10 mouse cellular contexts compared by ENCODE assay signal in the genomic region with DNA sequence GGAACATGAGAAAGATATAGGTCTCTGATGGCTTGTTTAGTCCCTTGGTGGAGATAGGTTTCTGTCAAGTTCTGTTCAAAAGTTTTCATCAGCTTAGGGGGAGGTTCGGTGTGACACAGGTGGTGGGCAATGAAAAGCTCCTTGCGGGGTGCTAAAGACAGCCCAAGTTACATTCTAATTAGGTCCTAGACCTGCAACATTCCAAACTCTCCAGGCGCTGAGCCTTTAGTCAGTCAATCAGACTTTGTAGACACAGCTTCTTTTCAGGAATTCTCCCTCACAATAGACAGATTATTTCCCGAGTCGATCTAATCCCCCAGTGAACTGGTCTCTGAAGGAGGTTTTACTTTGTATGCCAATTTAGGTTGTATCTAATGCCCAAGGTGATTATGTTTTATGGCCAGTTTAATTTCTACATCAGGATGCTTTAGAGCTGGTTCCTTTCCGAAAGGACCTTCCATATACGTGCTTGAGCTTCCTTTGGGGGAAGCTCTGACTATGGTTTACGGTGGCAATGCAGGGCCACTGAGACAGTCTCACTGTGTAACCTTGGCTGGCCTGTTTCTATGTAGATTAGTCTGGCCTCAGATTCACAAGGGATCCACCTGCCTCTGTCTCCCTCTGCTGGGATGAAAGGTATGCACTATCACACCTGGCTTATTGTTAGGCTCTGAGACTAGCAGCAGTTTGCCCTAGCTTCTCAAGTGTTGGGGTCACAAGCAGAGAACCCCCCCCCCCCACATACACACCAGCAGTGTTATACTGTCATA. TPM values are rescaled to one million over a fixed set of nuclear protein-coding genes. Genes with fewer than 3 reads are reported as not detected.
A peak's percentile ranks its signal among the peaks of the same experiment; 100 is the strongest.
DNase-seq lines count a peak whose midpoint lies in the region; ATAC-seq and TF ChIP-seq lines count a peak whose summit lies in the region.
"Had no signal": no experiment of that assay in that cellular context is flagged by ENCODE, and none has a peak within 500 bp of the region (broad histone marks: within the 10 kb centered on the region; RNA-seq: fewer than 3 reads in every experiment).

No protein-coding gene starts in this region.

- peak; percentile 47 for TF ChIP-seq CTCF in liver, embryonic 14.5 days (IDR thresholded peaks at IDR 0.05; ENCODE audit: low read depth)

- H3K36me3 ChIP-seq in liver, embryonic 14.5 days (replicated peaks; ENCODE audit: control insufficient read depth, insufficient read depth, low read depth): no peaks in the 10 kb centered on the region
- no peaks in the 10 kb centered on the region for H3K36me3 ChIP-seq in liver, embryonic 12.5 days

- H3K4me1 ChIP-seq in liver, embryonic 14.5 days (replicated peaks; ENCODE audit: control insufficient read depth in 2 of 2, insufficient read depth in 2 of 2, low read length in 1 of 2): no peaks in the 10 kb centered on the region; a peak in 1 of 4 replicates
- H3K4me1 ChIP-seq in liver, embryonic 12.5 days: peaks cover 16% of the 10 kb centered on the region; the same call in 1 of the 2 replicates

- no peaks in the 10 kb centered on the region for H3K9me3 ChIP-seq in liver, embryonic 14.5 days (ENCODE audit: control insufficient read depth, low read length)
- no peaks in the 10 kb centered on the region for H3K9me3 ChIP-seq in liver, embryonic 12.5 days (replicated peaks)

- WGBS in liver, embryonic 14.5 days (ENCODE audit: insufficient replicate concordance): 39% methylated on average over 8 of the region's 8 CpGs
- WGBS in liver, embryonic 12.5 days (ENCODE audit: insufficient replicate concordance): 40% methylated on average over 8 of the region's 8 CpGs

- no peak overlapping the region for H3K9ac ChIP-seq in liver, embryonic 14.5 days (replicated peaks)
- H3K9ac ChIP-seq in liver, embryonic 12.5 days: no peak overlapping the region

- no peak overlapping the region for H3K4me3 ChIP-seq in liver, embryonic 14.5 days (ENCODE audit: insufficient read depth in 1 of 2, low read depth in 2 of 2, low read length in 2 of 2)
- no peak overlapping the region for H3K4me3 ChIP-seq in liver, embryonic 12.5 days

- peak; percentile 12 to 15 for DNase-seq in cerebellum, postnatal 10 days
- DNase-seq in cerebellum, adult 9-10 months: no peak
- no peak for DNase-seq in liver, embryonic 14.5 days (ENCODE audit: low read depth in 3 of 3, low spot score in 3 of 3)
- DNase-seq in Muller cell, postnatal 12 days (ENCODE audit: inconsistent ontology term): peak; percentile 33
- DNase-seq in lung, postnatal 25 days (ENCODE audit: low spot score): peak; percentile 36
- no peak for DNase-seq in right cerebral cortex, adult 18-20 months
- DNase-seq: cerebellum, adult 9-11 months; gastrocnemius, postnatal 25 days had no signal

- TF ChIP-seq EP300 in liver, embryonic 14.5 days (IDR thresholded peaks at IDR 0.05; ENCODE audit: low read depth): no peak

- no peak for ATAC-seq in liver, embryonic 14.5 days (ENCODE audit: insufficient read depth)
- no peak for ATAC-seq in liver, embryonic 12.5 days
- no peak for ATAC-seq in frontal cortex, adult (ENCODE audit: low TSS enrichment)

- H3K27ac ChIP-seq in liver, embryonic 14.5 days: no peak overlapping the region
- H3K27ac ChIP-seq in liver, embryonic 12.5 days: no peak overlapping the region

- H3K27me3 ChIP-seq in liver, embryonic 14.5 days (ENCODE audit: control insufficient read depth, insufficient read depth, low read length): no peaks in the 10 kb centered on the region
- peaks cover 4% of the 10 kb centered on the region for H3K27me3 ChIP-seq in liver, embryonic 12.5 days (replicated peaks)

- H3K4me2 ChIP-seq in liver, embryonic 14.5 days (ENCODE audit: low read depth): no peak overlapping the region
- no peak overlapping the region for H3K4me2 ChIP-seq in liver, embryonic 12.5 days

RNA-seq across cellular contexts. Expression of gene Smim14, which starts 11.1 kb away (rescaled TPM):
- 15.4 and 15.8 TPM in 2 replicates for polyA plus RNA-seq in liver, embryonic 14.5 days (2012; rRNA removed)
- 39.9 and 45.2 TPM in 2 replicates for polyA plus RNA-seq in liver, embryonic 14.5 days (2014; fragmentation: Nextera tagmentation; extraction: Ambion mirVana)
- 45.5 and 47.4 TPM in 2 replicates for polyA plus RNA-seq in liver, embryonic 12.5 days (2016; fragmentation: Nextera tagmentation; extraction: Ambion mirVana)

RNA-seq across cellular contexts. Expression of gene Ube2k, which starts 11.2 kb away (rescaled TPM):
- 20.4 and 60.5 TPM in 2 replicates for polyA plus RNA-seq in liver, embryonic 14.5 days (2012; rRNA removed)
- 64.7 and 67.2 TPM in 2 replicates for polyA plus RNA-seq in liver, embryonic 14.5 days (2014; fragmentation: Nextera tagmentation; extraction: Ambion mirVana)
- polyA plus RNA-seq in liver, embryonic 12.5 days (2016; fragmentation: Nextera tagmentation; extraction: Ambion mirVana): 136 and 137 TPM in 2 replicates

RNA-seq across cellular contexts. Expression of gene Gm43552, which starts 33.2 kb away (rescaled TPM):
- not detected in 2 replicates for polyA plus RNA-seq in liver, embryonic 14.5 days (2012; rRNA removed)
- not detected in 2 replicates for polyA plus RNA-seq in liver, embryonic 14.5 days (2014; fragmentation: Nextera tagmentation; extraction: Ambion mirVana)
- not detected in 2 replicates for polyA plus RNA-seq in liver, embryonic 12.5 days (2016; fragmentation: Nextera tagmentation; extraction: Ambion mirVana)

Comparison
In these comparisons a context has a peak if more than half of its experiments do, and no peak if none do; other contexts are left out.
1. DNase-seq: peak in cerebellum, postnatal 10 days (2 of 2), Muller cell, postnatal 12 days (single experiment) and lung, postnatal 25 days (single experiment); none in cerebellum, adult 9-10 months (single experiment), liver, embryonic 14.5 days (0 of 3) and right cerebral cortex, adult 18-20 months (single experiment).